Mouse (Mus musculus): ENCODE data around the gene Ercc6l2. TPM values are rescaled to one million over a fixed set of nuclear protein-coding genes. Genes with fewer than 3 reads are reported as not detected.

Gene Ercc6l2
- polyA plus RNA-seq, 1 experiment from 2014 or later: 14.0 TPM

DNA sequence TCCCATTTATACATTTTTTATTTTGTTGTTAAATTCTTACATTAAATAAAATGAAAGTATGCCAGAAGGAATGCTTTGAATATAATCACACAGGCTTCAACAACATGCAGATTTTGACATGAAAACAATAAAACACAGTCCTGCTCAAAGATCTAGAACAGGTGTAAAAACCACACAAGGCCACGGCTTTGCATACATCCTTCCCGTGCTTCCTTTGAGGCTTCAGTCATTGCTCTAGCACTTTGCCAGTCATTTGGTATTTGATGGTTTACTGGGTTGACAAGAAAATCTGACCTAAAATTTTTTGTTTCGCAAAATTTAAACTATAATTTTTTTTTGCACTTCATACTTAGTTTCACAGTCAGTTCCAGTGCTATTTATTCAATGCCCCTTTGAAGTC lies 7.1 kb upstream of the Ercc6l2 start:
- Histone ChIP-seq H3K4me2 (no peak overlapping the region), H3K36me3 (no peaks in the 10 kb centered on the region), H3K27ac (replicated peaks) (no peak overlapping the region), H3K9me3 (no peaks in the 10 kb centered on the region), H3K4me3 (no peak overlapping the region), H3K4me1 (replicated peaks) (no peaks in the 10 kb centered on the region), H3K9ac (no peak overlapping the region), H3K27me3 (no peaks in the 10 kb centered on the region)
- WGBS: 93% methylated on average over 3 of the region's 3 CpGs
- ATAC-seq (ENCODE audit: low FRiP score, low read depth): no peak

DNA sequence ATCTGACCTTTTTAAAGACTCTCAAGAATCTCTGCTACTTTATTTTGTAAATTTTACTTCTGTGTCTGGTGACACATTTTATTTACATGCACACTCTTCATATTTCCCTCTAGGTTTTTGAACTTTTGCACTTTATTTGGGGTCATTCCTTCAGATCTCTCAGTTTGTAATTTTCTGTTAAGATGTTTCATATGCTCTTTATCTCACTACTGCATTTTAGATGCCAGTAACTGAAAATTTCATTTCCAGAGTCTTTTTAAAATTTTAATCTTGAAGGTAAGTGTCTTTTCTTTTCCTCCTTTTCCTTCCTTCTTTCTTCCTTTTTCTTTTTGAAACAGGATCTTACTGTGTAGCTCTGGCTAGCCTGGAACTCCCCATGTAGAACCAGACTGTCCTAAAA lies 3.6 kb upstream of the Ercc6l2 start:
- H3K4me3 ChIP-seq: no peak overlapping the region
- no peak overlapping the region for H3K9ac ChIP-seq
- no peak overlapping the region for H3K4me2 ChIP-seq
- peaks cover 19% of the 10 kb centered on the region for H3K4me1 ChIP-seq (replicated peaks)
- H3K27ac ChIP-seq (replicated peaks): no peak overlapping the region
- no peak for ATAC-seq (ENCODE audit: low FRiP score, low read depth)
- H3K36me3 ChIP-seq: no peaks in the 10 kb centered on the region
- H3K9me3 ChIP-seq: no peaks in the 10 kb centered on the region
- no peaks in the 10 kb centered on the region for H3K27me3 ChIP-seq

GRCm38 (mm10) chr13:63815931-63816330 lies 891 bp downstream of the Ercc6l2 start:
- Histone ChIP-seq H3K9ac (peak overlapping the region; percentile 70), H3K9me3 (no peaks in the 10 kb centered on the region), H3K4me1 (replicated peaks) (peaks cover 21% of the 10 kb centered on the region), H3K36me3 (peaks cover 3% of the 10 kb centered on the region; the same call in 1 of the 2 replicates), H3K4me3 (peak overlapping the region; percentile 56), H3K27ac (replicated peaks) (no peak overlapping the region), H3K27me3 (no peaks in the 10 kb centered on the region), H3K4me2 (peak overlapping the region; percentile 82)
- no peak for ATAC-seq (ENCODE audit: low FRiP score, low read depth)

GRCm38 (mm10) chr13:63845758-63846157 lies 30.7 kb downstream of the Ercc6l2 start:
- Histone ChIP-seq H3K36me3 (peaks cover 19% of the 10 kb centered on the region), H3K9ac (no peak overlapping the region), H3K4me1 (replicated peaks) (no peaks in the 10 kb centered on the region), H3K4me2 (no peak overlapping the region), H3K27me3 (no peaks in the 10 kb centered on the region), H3K4me3 (no peak overlapping the region), H3K9me3 (no peaks in the 10 kb centered on the region), H3K27ac (replicated peaks) (no peak overlapping the region)
- ATAC-seq (ENCODE audit: low FRiP score, low read depth): no peak
- WGBS: 91% methylated on average over 2 of the region's 2 CpGs

GRCm38 (mm10) chr13:63850308-63851011 lies 35.4 kb downstream of the Ercc6l2 start:
- no peak overlapping the region for H3K4me3 ChIP-seq
- no peaks in the 10 kb centered on the region for H3K9me3 ChIP-seq
- 97% methylated on average over 3 of the region's 3 CpGs for WGBS
- H3K4me1 ChIP-seq (replicated peaks): no peaks in the 10 kb centered on the region
- H3K4me2 ChIP-seq: no peak overlapping the region
- H3K27me3 ChIP-seq: no peaks in the 10 kb centered on the region
- ATAC-seq (ENCODE audit: low FRiP score, low read depth): no peak
- no peak overlapping the region for H3K9ac ChIP-seq
- peaks cover 9% of the 10 kb centered on the region; the same call in 1 of the 2 replicates for H3K36me3 ChIP-seq
- no peak overlapping the region for H3K27ac ChIP-seq (replicated peaks)

GRCm38 (mm10) chr13:63872585-63873282 lies 57.7 kb downstream of the Ercc6l2 start:
- no peak overlapping the region for H3K27ac ChIP-seq (replicated peaks)
- H3K27me3 ChIP-seq: no peaks in the 10 kb centered on the region
- H3K36me3 ChIP-seq: peaks cover 8% of the 10 kb centered on the region
- H3K4me3 ChIP-seq: no peak overlapping the region
- no peak overlapping the region for H3K4me2 ChIP-seq
- H3K9ac ChIP-seq: no peak overlapping the region
- H3K4me1 ChIP-seq (replicated peaks): no peaks in the 10 kb centered on the region
- no peaks in the 10 kb centered on the region for H3K9me3 ChIP-seq
- ATAC-seq (ENCODE audit: low FRiP score, low read depth): no peak
- 92% methylated on average over 2 of the region's 2 CpGs for WGBS

- no peaks in the 10 kb centered on the region for H3K27me3 ChIP-seq
- no peaks in the 10 kb centered on the region for H3K4me1 ChIP-seq (replicated peaks)
- H3K9ac ChIP-seq: no peak overlapping the region
- ATAC-seq (ENCODE audit: low FRiP score, low read depth): no peak
- H3K4me3 ChIP-seq: no peak overlapping the region
- no peak overlapping the region for H3K4me2 ChIP-seq
- H3K9me3 ChIP-seq: no peaks in the 10 kb centered on the region
- 94% methylated on average over 6 of the region's 6 CpGs for WGBS
- H3K27ac ChIP-seq (replicated peaks): no peak overlapping the region
- peaks cover 5% of the 10 kb centered on the region; the same call in 1 of the 2 replicates for H3K36me3 ChIP-seq
Observed at GRCm38 (mm10) chr13:63877138-63877537, 62.1 kb downstream of the Ercc6l2 start.

DNA sequence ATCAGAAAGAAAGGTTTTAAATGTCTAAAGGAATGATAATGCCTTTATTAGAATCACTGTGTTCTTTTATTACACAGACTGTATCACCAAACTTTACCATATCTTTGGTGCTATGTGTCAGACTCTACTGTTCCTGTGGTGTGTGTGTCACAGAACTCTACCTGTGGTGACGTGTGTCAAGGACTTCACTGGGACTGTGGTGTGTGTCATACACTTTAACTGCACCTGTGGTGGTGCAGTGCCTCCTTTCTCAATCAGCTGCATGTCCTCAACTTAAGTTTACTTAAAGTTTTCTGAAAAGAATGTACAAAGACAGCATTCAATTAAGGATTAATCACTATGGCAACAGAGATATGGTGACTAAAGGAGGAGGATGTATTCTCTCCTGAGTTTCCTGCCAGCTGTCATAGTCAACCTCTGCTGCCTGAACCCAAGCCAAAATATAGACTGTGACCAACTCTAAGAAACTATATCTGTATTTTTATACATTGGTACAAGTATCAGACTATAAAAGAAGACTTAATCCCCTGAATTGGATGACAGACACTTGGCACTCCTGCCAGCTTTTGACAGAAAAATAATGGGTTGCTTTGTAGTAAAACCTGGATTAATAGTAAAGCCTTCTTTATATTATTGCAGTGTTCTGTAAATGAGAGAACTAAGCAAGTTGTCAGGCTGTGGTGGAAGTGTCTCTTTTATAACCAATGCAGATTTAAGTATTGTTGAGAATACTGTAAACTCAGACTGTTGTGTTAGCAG lies 64.2 kb downstream of the Ercc6l2 start:
- no peaks in the 10 kb centered on the region for H3K4me1 ChIP-seq (replicated peaks)
- no peak overlapping the region for H3K4me2 ChIP-seq
- H3K9ac ChIP-seq: no peak overlapping the region
- ATAC-seq (ENCODE audit: low FRiP score, low read depth): no peak
- H3K27me3 ChIP-seq: no peaks in the 10 kb centered on the region
- no peak overlapping the region for H3K27ac ChIP-seq (replicated peaks)
- 74% methylated on average over 1 of the region's 1 CpGs for WGBS
- no peaks in the 10 kb centered on the region for H3K9me3 ChIP-seq
- no peak overlapping the region for H3K4me3 ChIP-seq
- no peaks in the 10 kb centered on the region for H3K36me3 ChIP-seq

- Histone ChIP-seq H3K4me1 (replicated peaks) (no peaks in the 10 kb centered on the region), H3K9me3 (no peaks in the 10 kb centered on the region), H3K4me3 (no peak overlapping the region), H3K4me2 (no peak overlapping the region), H3K9ac (no peak overlapping the region), H3K36me3 (no peaks in the 10 kb centered on the region), H3K27me3 (no peaks in the 10 kb centered on the region), H3K27ac (replicated peaks) (no peak overlapping the region)
- no peak for ATAC-seq (ENCODE audit: low FRiP score, low read depth)
- WGBS: 80% methylated on average over 4 of the region's 4 CpGs
Observed at GRCm38 (mm10) chr13:63879864-63880141, 64.8 kb downstream of the Ercc6l2 start.

GRCm38 (mm10) chr13:63885532-63885949 lies 70.5 kb downstream of the Ercc6l2 start:
- no peaks in the 10 kb centered on the region for H3K4me1 ChIP-seq (replicated peaks)
- no peak overlapping the region for H3K4me2 ChIP-seq
- H3K36me3 ChIP-seq: 0 out of 2 replicates have a peak, but pooled peaks cover 7% of the 10 kb centered on the region
- no peaks in the 10 kb centered on the region for H3K9me3 ChIP-seq
- no peak overlapping the region for H3K9ac ChIP-seq
- H3K27ac ChIP-seq (replicated peaks): no peak overlapping the region
- no peaks in the 10 kb centered on the region for H3K27me3 ChIP-seq
- no peak for ATAC-seq (ENCODE audit: low FRiP score, low read depth)
- 63% methylated on average over 3 of the region's 3 CpGs for WGBS
- no peak overlapping the region for H3K4me3 ChIP-seq

GRCm38 (mm10) chr13:63886429-63887052 lies 71.5 kb downstream of the Ercc6l2 start:
- Histone ChIP-seq H3K4me2 (no peak overlapping the region), H3K27me3 (no peaks in the 10 kb centered on the region), H3K4me3 (no peak overlapping the region), H3K9ac (no peak overlapping the region), H3K4me1 (replicated peaks) (no peaks in the 10 kb centered on the region), H3K9me3 (no peaks in the 10 kb centered on the region), H3K27ac (replicated peaks) (no peak overlapping the region), H3K36me3 (0 out of 2 replicates have a peak, but pooled peaks cover 7% of the 10 kb centered on the region)
- no peak for ATAC-seq (ENCODE audit: low FRiP score, low read depth)
- WGBS: 95% methylated on average over 3 of the region's 3 CpGs

Data from hindbrain, embryonic 15.5 days (tissue).